Mouse (Mus musculus) lung, adult 2 months (tissue): ENCODE data around the gene Zfp609.

Experiments
- CTCF ChIP-seq: fragments of 200-500 bp; IDR thresholded peaks from 2 replicates; pipeline ENCODE4 v1.5.1; 2011; ENCODE audit warnings: mild to moderate bottlenecking, low read length, control low read depth; ENCODE audit not compliant: insufficient read depth
- POLR2A ChIP-seq: fragments of 200-500 bp; IDR thresholded peaks from 2 replicates; pipeline ENCODE4 v1.6.1; 2011; ENCODE audit warnings: low read depth, mild to moderate bottlenecking, control low read depth, low read length, borderline replicate concordance; ENCODE audit errors: extremely low read depth

GRCm38 (mm10) chr9:65746479-65746878 lies 80.9 kb downstream of the Zfp609 start:
- no peak for TF ChIP-seq CTCF
- TF ChIP-seq POLR2A, result no peak
